Mouse (Mus musculus): ENCODE results near the gene Taldo1. TPM values are rescaled to one million over a fixed set of nuclear protein-coding genes. Genes with fewer than 3 reads are reported as not detected.
A peak's percentile ranks its signal among the peaks of the same experiment; 100 is the strongest.

The Taldo1 gene
- polyA plus RNA-seq, 1 experiment from 2014 or later: 272 TPM

GRCm38 (mm10) chr7:141430585-141431240 lies 38.7 kb downstream of the Taldo1 start:
- H3K9ac ChIP-seq: no peak overlapping the region
- peaks cover 45% of the 10 kb centered on the region for H3K4me1 ChIP-seq
- H3K27ac ChIP-seq: no peak overlapping the region
- no peaks in the 10 kb centered on the region for H3K9me3 ChIP-seq
- no peak for ATAC-seq (ENCODE audit: insufficient number of reproducible peaks, low FRiP score, low TSS enrichment, low read depth)
- no peak overlapping the region for H3K4me3 ChIP-seq
- 91% methylated on average over 9 of the region's 9 CpGs for WGBS
- peaks cover 38% of the 10 kb centered on the region for H3K36me3 ChIP-seq
- H3K27me3 ChIP-seq: no peaks in the 10 kb centered on the region
- H3K4me2 ChIP-seq: no peak overlapping the region

GRCm38 (mm10) chr7:141431434-141432185 lies 39.6 kb downstream of the Taldo1 start:
- no peak overlapping the region for H3K4me2 ChIP-seq
- no peak overlapping the region for H3K4me3 ChIP-seq
- peaks cover 53% of the 10 kb centered on the region for H3K4me1 ChIP-seq
- H3K9ac ChIP-seq: no peak overlapping the region
- H3K27me3 ChIP-seq: no peaks in the 10 kb centered on the region
- no peak for ATAC-seq (ENCODE audit: insufficient number of reproducible peaks, low FRiP score, low TSS enrichment, low read depth)
- no peak overlapping the region for H3K27ac ChIP-seq
- H3K36me3 ChIP-seq: peaks cover 38% of the 10 kb centered on the region
- 92% methylated on average over 19 of the region's 19 CpGs for WGBS
- no peaks in the 10 kb centered on the region for H3K9me3 ChIP-seq

GRCm38 (mm10) chr7:141432186-141432611 lies 40.2 kb downstream of the Taldo1 start:
- Histone ChIP-seq H3K4me3 (no peak overlapping the region), H3K36me3 (peaks cover 38% of the 10 kb centered on the region), H3K27me3 (no peaks in the 10 kb centered on the region), H3K4me2 (no peak overlapping the region), H3K9ac (no peak overlapping the region), H3K9me3 (no peaks in the 10 kb centered on the region), H3K4me1 (peaks cover 59% of the 10 kb centered on the region), H3K27ac (no peak overlapping the region)
- ATAC-seq (ENCODE audit: insufficient number of reproducible peaks, low FRiP score, low TSS enrichment, low read depth): no peak
- 83% methylated on average over 8 of the region's 8 CpGs for WGBS

- Histone ChIP-seq H3K36me3 (peaks cover 38% of the 10 kb centered on the region), H3K9ac (no peak overlapping the region), H3K27ac (no peak overlapping the region), H3K4me1 (peaks cover 64% of the 10 kb centered on the region), H3K9me3 (no peaks in the 10 kb centered on the region), H3K27me3 (no peaks in the 10 kb centered on the region), H3K4me2 (no peak overlapping the region), H3K4me3 (no peak overlapping the region)
- no peak for ATAC-seq (ENCODE audit: insufficient number of reproducible peaks, low FRiP score, low TSS enrichment, low read depth)
- 76% methylated on average over 6 of the region's 6 CpGs for WGBS
Measured at GRCm38 (mm10) chr7:141432741-141433516, 40.9 kb downstream of the Taldo1 start.

GRCm38 (mm10) chr7:141433517-141434400 lies 41.8 kb downstream of the Taldo1 start:
- H3K4me3 ChIP-seq: peak overlapping the region; percentile 51
- peak overlapping the region; percentile 85 for H3K4me2 ChIP-seq
- H3K4me1 ChIP-seq: peaks cover 64% of the 10 kb centered on the region
- peaks cover 45% of the 10 kb centered on the region for H3K36me3 ChIP-seq
- peak overlapping the region; percentile 52; the same call in 1 of the 2 replicates for H3K9ac ChIP-seq
- H3K27ac ChIP-seq: no peak overlapping the region
- no peak for ATAC-seq (ENCODE audit: insufficient number of reproducible peaks, low FRiP score, low TSS enrichment, low read depth)
- 71% methylated on average over 15 of the region's 15 CpGs for WGBS
- no peaks in the 10 kb centered on the region for H3K27me3 ChIP-seq
- no peaks in the 10 kb centered on the region for H3K9me3 ChIP-seq

GRCm38 (mm10) chr7:141434464-141434863 lies 42.5 kb downstream of the Taldo1 start:
- Histone ChIP-seq H3K27me3 (no peaks in the 10 kb centered on the region), H3K9me3 (no peaks in the 10 kb centered on the region), H3K4me1 (peaks cover 58% of the 10 kb centered on the region), H3K27ac (peak overlapping the region; percentile 8; the same call in 1 of the 2 replicates), H3K36me3 (peaks cover 52% of the 10 kb centered on the region), H3K4me2 (peak overlapping the region; percentile 85), H3K9ac (peak overlapping the region; percentile 52; the same call in 1 of the 2 replicates), H3K4me3 (peak overlapping the region; percentile 51)
- WGBS: 11% methylated on average over 8 of the region's 8 CpGs
- no peak for ATAC-seq (ENCODE audit: insufficient number of reproducible peaks, low FRiP score, low TSS enrichment, low read depth)

GRCm38 (mm10) chr7:141435129-141435855 lies 43.3 kb downstream of the Taldo1 start:
- WGBS: 6% methylated on average over 17 of the region's 17 CpGs
- H3K27me3 ChIP-seq: no peaks in the 10 kb centered on the region
- H3K36me3 ChIP-seq: peaks cover 57% of the 10 kb centered on the region
- H3K4me1 ChIP-seq: peaks cover 53% of the 10 kb centered on the region
- peak overlapping the region; percentile 39; the same call in 1 of the 2 replicates for H3K9ac ChIP-seq
- no peak for ATAC-seq (ENCODE audit: insufficient number of reproducible peaks, low FRiP score, low TSS enrichment, low read depth)
- peak overlapping the region; percentile 51 for H3K4me3 ChIP-seq
- H3K27ac ChIP-seq: peak overlapping the region; percentile 8; the same call in 1 of the 2 replicates
- peak overlapping the region; percentile 85 for H3K4me2 ChIP-seq
- no peaks in the 10 kb centered on the region for H3K9me3 ChIP-seq

GRCm38 (mm10) chr7:141435856-141436522 lies 44.0 kb downstream of the Taldo1 start:
- Histone ChIP-seq H3K9ac (no peak overlapping the region), H3K27ac (no peak overlapping the region), H3K36me3 (peaks cover 57% of the 10 kb centered on the region), H3K4me2 (peak overlapping the region; percentile 85), H3K4me1 (peaks cover 60% of the 10 kb centered on the region), H3K9me3 (no peaks in the 10 kb centered on the region), H3K4me3 (peak overlapping the region; percentile 67; the same call in 1 of the 2 replicates), H3K27me3 (no peaks in the 10 kb centered on the region)
- 85% methylated on average over 9 of the region's 9 CpGs for WGBS
- ATAC-seq (ENCODE audit: insufficient number of reproducible peaks, low FRiP score, low TSS enrichment, low read depth): no peak

- peak overlapping the region; percentile 69; the same call in 1 of the 2 replicates for H3K9ac ChIP-seq
- H3K36me3 ChIP-seq: peaks cover 57% of the 10 kb centered on the region
- no peak for ATAC-seq (ENCODE audit: insufficient number of reproducible peaks, low FRiP score, low TSS enrichment, low read depth)
- H3K9me3 ChIP-seq: no peaks in the 10 kb centered on the region
- WGBS: 66% methylated on average over 2 of the region's 2 CpGs
- H3K4me2 ChIP-seq: peak overlapping the region; percentile 82
- peaks cover 65% of the 10 kb centered on the region for H3K4me1 ChIP-seq
- H3K4me3 ChIP-seq: peak overlapping the region; percentile 67
- H3K27me3 ChIP-seq: no peaks in the 10 kb centered on the region
- H3K27ac ChIP-seq: no peak overlapping the region
Measured at GRCm38 (mm10) chr7:141436523-141436892, 44.5 kb downstream of the Taldo1 start.

Measured in limb, embryonic 15.5 days (tissue).